Mouse (Mus musculus) ZHBTc4 (cell line): ENCODE data around the gene AU022751.
"Not testable (repeated sequence)": the region's sequence is repeated elsewhere in the genome, so short reads cannot be mapped to it uniquely, and the experiment has no call there.

Experiments
- DNase-seq: peaks from one replicate; pipeline ENCODE4 v3.0.0-alpha.2; 2011; ENCODE audit warnings: low read depth, low spot score

The AU022751 gene

DNA sequence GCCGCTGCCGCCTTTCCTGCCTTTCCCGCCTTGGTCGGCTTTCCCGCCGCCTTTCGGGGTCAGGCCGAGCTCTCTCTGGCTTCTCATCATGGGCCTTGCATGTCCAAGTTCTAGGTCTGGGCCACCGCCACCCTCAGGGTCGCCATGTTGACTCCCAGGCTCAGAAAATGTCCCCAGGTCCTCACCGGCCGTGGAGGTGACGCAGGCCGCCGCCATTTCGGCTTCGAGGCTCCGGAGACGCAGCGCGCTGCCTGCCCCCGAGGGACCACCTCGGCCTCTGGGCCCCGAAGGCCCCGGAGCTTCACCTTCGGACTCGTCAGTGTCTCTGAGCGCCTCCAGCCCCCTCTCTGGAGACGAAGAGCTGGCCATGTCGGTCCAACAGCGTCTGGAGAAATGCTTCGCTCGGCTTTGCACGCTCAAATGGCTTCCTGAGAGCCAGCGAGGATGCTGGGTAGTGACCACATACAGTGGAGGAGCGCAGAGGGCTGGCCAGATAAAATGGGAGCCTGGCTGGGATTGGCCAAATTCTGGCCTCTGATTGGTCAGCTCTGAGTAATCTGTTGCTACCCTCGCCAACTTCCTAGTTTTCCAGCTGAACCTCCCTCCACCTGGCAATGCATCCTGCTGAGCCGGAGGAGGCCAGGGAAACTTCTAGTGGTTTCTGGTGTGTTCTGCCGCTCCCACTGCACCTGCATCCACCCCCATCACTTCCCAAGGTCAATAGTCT lies at the start of gene AU022751:
TSS of gene AU022751 (minus strand) at position 466 of the 727 bp plus-strand sequence.
- DNase-seq: peak; percentile 46

DNA sequence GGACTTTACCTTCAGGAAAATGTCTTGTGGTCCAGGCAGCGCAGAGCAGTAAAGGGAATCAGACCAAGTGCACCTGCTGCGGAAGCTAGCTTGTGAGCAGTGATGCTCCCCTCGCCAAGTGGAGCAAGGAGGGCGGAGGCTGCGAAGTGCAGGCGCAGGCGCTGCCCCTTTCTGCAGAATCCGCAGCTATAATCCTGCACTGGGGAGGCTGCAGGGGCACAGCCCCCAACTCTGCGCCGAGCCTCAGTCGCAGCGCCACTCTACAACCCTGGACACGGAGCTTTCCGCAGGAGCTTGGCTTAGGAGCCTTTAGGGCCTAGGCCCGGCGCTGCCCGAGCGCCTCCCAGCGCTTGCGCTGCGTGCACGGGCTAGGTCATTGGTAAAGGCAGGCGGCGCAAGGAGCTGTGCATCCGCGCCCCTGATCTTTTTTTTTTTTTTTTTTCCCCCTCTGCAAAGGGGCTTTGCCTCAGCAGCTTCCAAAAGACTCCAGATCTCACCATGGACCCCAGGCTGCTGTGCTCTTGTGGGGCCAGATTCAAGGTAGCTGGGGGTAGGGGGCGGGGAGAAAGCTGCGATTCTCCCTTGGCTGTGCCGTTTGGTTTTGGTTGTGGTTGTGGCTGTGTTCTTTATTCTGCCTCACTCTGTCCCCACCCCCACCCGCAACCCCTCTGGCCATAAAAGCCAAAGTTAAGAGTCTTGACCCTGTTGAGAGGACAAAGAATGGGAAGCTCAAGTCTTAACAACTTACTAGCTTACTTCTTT lies 9.0 kb upstream of the AU022751 start:
- DNase-seq: peak; percentile 72

DNA sequence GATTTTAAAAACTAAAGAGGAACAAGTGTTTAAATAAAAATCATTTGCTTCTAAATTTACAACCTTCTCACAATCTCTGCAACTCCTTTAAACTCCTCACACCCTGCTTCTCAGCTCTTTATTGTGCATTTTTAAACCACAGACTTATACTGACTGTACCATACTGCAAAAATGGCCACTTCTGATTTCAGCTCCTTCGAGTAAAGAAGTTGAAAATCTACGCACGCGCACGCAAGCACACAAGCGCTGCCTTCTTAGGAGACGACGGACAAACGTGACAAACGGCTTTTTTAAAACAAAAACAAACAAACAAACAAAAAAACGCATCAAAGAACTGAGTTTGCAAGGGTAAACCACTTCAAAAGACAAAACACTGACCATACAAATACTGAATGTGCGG lies 8.3 kb upstream of the AU022751 start:
- DNase-seq: no peak

DNA sequence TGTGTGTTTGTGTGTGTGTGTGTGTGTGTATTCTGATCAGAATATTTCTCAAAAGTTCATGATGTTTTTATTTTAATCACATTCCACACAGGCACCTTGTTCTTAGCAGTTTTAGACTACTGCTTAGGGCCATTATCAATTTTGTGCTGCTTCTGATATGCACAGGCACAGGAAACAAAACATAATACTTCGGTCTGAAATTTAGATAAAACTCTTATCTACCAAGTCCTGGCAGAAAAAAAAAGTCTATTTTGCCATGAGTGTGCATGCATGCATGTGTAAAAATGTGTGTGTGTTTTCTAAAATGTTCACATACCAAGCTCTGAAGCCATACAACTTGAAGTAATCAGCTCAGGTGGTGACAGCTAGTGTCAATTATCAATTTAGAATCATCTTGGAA lies 21.7 kb downstream of the AU022751 start:
- DNase-seq: no peak

DNA sequence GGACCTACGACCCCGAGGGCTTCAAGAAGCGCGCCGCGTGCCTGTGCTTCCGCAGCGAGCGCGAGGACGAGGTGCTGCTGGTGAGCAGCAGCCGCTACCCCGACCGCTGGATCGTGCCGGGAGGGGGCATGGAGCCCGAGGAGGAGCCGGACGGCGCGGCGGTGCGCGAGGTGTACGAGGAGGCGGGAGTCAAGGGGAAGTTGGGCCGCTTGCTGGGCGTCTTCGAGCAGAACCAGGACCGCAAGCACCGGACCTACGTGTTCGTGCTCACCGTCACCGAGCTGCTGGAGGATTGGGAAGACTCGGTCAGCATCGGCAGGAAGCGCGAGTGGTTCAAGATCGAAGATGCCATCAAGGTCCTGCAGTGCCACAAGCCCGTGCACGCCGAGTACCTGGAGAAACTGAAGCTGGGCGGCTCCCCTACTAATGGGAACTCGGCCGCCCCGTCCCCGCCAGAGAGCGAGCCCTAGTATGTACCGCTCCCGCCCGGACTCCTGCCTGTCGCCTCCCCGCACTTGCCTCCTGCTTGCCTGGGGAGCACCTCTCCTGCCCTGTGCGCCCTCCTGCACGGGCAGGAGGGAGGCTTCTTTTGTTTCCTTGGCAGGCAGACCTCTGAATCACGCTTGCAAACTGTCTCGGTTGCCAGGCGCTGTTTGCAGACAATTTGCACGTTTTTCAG lies 35.1 kb downstream of the AU022751 start:
- DNase-seq: peak; percentile 8

DNA sequence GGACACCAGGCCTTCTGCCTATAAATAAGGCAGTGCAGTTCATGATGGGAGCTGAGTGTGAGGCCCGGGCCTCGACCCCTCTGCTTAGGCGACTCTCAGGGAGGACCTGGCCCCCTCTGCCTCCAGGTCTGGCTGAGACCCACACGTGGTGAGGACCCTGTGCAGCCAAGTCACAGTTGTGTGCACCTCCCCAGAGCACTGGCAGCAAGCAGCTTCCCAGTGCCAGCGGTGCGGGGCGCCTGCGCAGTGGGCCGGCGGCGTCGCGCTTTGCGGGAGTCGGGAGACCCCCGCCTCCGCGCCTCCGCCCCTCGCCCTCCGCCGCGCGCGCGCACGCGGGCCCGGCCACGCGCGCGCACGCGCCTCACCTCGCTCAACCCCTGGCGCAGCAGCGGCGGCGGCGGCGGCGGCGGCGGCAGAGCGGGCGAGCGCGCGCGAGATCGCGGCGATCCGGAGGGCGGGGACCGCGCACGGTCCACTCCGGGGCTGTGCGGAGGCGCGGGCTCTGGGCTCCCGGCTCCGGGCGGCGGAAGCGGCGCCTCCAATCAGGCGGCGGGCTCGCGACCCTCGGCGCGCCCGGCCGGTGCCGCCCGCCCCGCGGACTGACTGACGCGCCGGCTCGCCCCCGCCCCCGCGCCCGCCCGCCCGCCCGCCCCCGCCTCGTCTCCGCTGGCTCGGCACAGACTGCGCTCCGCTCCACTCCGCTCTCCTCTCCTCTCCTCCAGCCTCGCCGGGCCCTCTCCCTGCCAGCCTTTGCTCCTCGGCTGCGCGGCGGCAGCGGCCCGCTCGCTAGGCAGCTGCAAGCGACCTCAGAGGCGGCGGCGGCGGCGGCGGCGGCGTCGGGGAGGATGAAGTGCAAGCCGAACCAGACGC lies 35.9 kb downstream of the AU022751 start, which contains the start of gene Nudt11:
TSS of gene Nudt11 (plus strand) at position 388 of the 870 bp plus-strand sequence.
- not testable (repeated sequence) for DNase-seq
